Mouse (Mus musculus): Measurements from ENCODE around the gene Chmp1a. TPM values are rescaled to one million over a fixed set of nuclear protein-coding genes. Genes with fewer than 3 reads are reported as not detected.

Gene Chmp1a
- polyA plus RNA-seq, 1 experiment from 2014 or later: 180 TPM

GRCm38 (mm10) chr8:123155177-123155576 is 57.4 kb downstream of the Chmp1a start:
- no peak overlapping the region for H3K4me3 ChIP-seq (ENCODE audit: low read depth, low read length)
- no peak overlapping the region for H3K27ac ChIP-seq (ENCODE audit: low read depth, low read length)
- no peaks in the 10 kb centered on the region for H3K4me1 ChIP-seq (ENCODE audit: control insufficient read depth, insufficient read depth, low read length)
- no peaks in the 10 kb centered on the region for H3K36me3 ChIP-seq (ENCODE audit: control insufficient read depth, insufficient read depth, low read length)
- H3K9ac ChIP-seq (ENCODE audit: low read length): no peak overlapping the region
- no peak for DNase-seq (ENCODE audit: low spot score)
- no peak for ATAC-seq
- H3K27me3 ChIP-seq (replicated peaks; ENCODE audit: control insufficient read depth, insufficient read depth, low read length): no peaks in the 10 kb centered on the region
- 87% methylated on average over 5 of the region's 5 CpGs for WGBS
- H3K9me3 ChIP-seq (replicated peaks; ENCODE audit: control insufficient read depth, low read length): no peaks in the 10 kb centered on the region
- H3K4me2 ChIP-seq (ENCODE audit: low read length): no peak overlapping the region

Other genes with a start within 250 kb of the Chmp1a start
- 32.1 and 34.9 TPM in 2 replicates for gene Ankrd11, start 170.5 kb downstream of the Chmp1a start, polyA plus RNA-seq (2014; fragmentation: Nextera tagmentation; extraction: Ambion mirVana)
- 34.2 and 38.2 TPM in 2 replicates for gene Spg7, start 149.8 kb downstream of the Chmp1a start, polyA plus RNA-seq (2014; fragmentation: Nextera tagmentation; extraction: Ambion mirVana)
- gene Rpl13, start 110.4 kb downstream of the Chmp1a start, polyA plus RNA-seq (2014; fragmentation: Nextera tagmentation; extraction: Ambion mirVana): 1,075 and 1,254 TPM in 2 replicates
- gene Cpne7, start 95.4 kb downstream of the Chmp1a start, polyA plus RNA-seq (2014; fragmentation: Nextera tagmentation; extraction: Ambion mirVana): 1.0 and 2.7 TPM in 2 replicates
- gene Sult5a1, start 54.4 kb downstream of the Chmp1a start, polyA plus RNA-seq (2014; fragmentation: Nextera tagmentation; extraction: Ambion mirVana): 0.33 and 0.93 TPM in 2 replicates
- gene Dpep1, start 26.5 kb downstream of the Chmp1a start, polyA plus RNA-seq (2014; fragmentation: Nextera tagmentation; extraction: Ambion mirVana): not detected in 2 replicates
- 5.8 and 6.5 TPM in 2 replicates for gene Spata33, start 69 bp upstream of the Chmp1a start, polyA plus RNA-seq (2014; fragmentation: Nextera tagmentation; extraction: Ambion mirVana)
- 41.1 and 43.1 TPM in 2 replicates for gene Cdk10, start 12.1 kb upstream of the Chmp1a start, polyA plus RNA-seq (2014; fragmentation: Nextera tagmentation; extraction: Ambion mirVana)
- gene Spata2l, start 23.5 kb upstream of the Chmp1a start, polyA plus RNA-seq (2014; fragmentation: Nextera tagmentation; extraction: Ambion mirVana): 2.4 and 4.1 TPM in 2 replicates
- 14.7 and 18.5 TPM in 2 replicates for gene Zfp276, start 41.4 kb upstream of the Chmp1a start, polyA plus RNA-seq (2014; fragmentation: Nextera tagmentation; extraction: Ambion mirVana)
- gene Vps9d1, start 41.6 kb upstream of the Chmp1a start, polyA plus RNA-seq (2014; fragmentation: Nextera tagmentation; extraction: Ambion mirVana): 31.9 and 41.5 TPM in 2 replicates
- 13.7 and 14.0 TPM in 2 replicates for gene Fanca, start 105.8 kb upstream of the Chmp1a start, polyA plus RNA-seq (2014; fragmentation: Nextera tagmentation; extraction: Ambion mirVana)
- gene Spire2, start 120.0 kb upstream of the Chmp1a start, polyA plus RNA-seq (2014; fragmentation: Nextera tagmentation; extraction: Ambion mirVana): 13.7 and 20.2 TPM in 2 replicates
- gene Tcf25, start 161.0 kb upstream of the Chmp1a start, polyA plus RNA-seq (2014; fragmentation: Nextera tagmentation; extraction: Ambion mirVana): 181 and 203 TPM in 2 replicates
- gene Mc1r, start 194.3 kb upstream of the Chmp1a start, polyA plus RNA-seq (2014; fragmentation: Nextera tagmentation; extraction: Ambion mirVana): 0.11 TPM in 1 of 2 replicates, not detected in the other
- 1,786 and 1,955 TPM in 2 replicates for gene Tubb3, start 198.7 kb upstream of the Chmp1a start, polyA plus RNA-seq (2014; fragmentation: Nextera tagmentation; extraction: Ambion mirVana)
- 44.3 and 48.4 TPM in 2 replicates for gene Def8, start 210.8 kb upstream of the Chmp1a start, polyA plus RNA-seq (2014; fragmentation: Nextera tagmentation; extraction: Ambion mirVana)

All from forebrain, embryonic 14.5 days (tissue).